In the genomic region with DNA sequence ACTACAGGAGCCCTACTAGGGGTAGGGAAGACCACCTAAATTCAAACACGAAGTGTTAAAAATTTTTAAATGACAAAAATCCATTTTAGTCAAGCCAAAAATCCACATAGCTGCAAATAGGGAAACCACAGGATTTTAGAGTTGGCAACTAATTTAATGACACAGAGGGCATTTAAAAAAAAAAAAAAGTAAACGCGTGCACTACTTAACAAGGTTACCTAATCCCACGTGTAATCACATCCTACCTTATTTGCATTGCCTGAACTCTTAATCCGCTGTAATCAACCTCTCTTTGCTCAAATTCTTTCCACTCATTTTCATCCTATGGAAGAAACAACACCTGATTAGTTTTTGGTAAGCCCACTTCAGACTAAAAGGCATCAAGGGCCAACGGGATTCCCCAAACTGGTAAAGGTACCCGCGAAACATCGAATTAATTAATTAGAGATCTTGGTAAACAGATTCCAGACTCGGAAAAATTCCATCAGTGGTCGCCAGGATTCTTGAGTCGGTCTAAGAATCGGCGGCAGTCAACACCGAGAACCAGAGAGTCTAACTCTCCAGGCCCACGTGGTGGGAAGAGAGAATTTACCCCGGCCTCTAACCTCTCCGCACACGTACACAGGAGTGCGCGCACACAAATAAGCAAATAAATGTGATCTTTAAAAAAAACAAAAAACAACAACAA, we compare ENCODE assay signal across 8 mouse cellular contexts. TPM values are rescaled to one million over a fixed set of nuclear protein-coding genes. Genes with fewer than 3 reads are reported as not detected.
DNase-seq lines count a peak whose midpoint lies in the region; ATAC-seq and TF ChIP-seq lines count a peak whose summit lies in the region.

No protein-coding gene starts in this region.

- peaks cover 4% of the 10 kb centered on the region; the same call in 1 of the 2 replicates for H3K36me3 ChIP-seq in intestine, embryonic 16.5 days (ENCODE audit: control insufficient read depth, insufficient read depth, low read length)
- peaks cover 6% of the 10 kb centered on the region; the same call in 1 of the 2 replicates for H3K36me3 ChIP-seq in splenic B cell, adult 2 months (ENCODE audit: control insufficient read depth, insufficient read depth, low read length, poor library complexity, severe bottlenecking)

- no peaks in the 10 kb centered on the region for H3K27me3 ChIP-seq in cerebellum, adult 2 months (ENCODE audit: control insufficient read depth, insufficient read depth, low read length)
- no peaks in the 10 kb centered on the region for H3K27me3 ChIP-seq in intestine, embryonic 16.5 days (replicated peaks; ENCODE audit: control insufficient read depth, insufficient read depth, low read length)
- H3K27me3 ChIP-seq in splenic B cell, adult 2 months (ENCODE audit: control insufficient read depth, insufficient read depth, low read length, poor library complexity, severe bottlenecking), result no peaks in the 10 kb centered on the region

- no peak overlapping the region for H3K27ac ChIP-seq in cerebellum, adult 2 months (ENCODE audit: insufficient read depth, low read length)
- H3K27ac ChIP-seq in embryonic fibroblast, embryonic 13.5 days (ENCODE audit: insufficient read depth, low read length), result peak overlapping the region; percentile 77
- peak overlapping the region; percentile 98 for H3K27ac ChIP-seq in intestine, embryonic 16.5 days (ENCODE audit: low read length)

- DNase-seq in cerebellum, adult 2 months, result peak; percentile 17 to 28
- DNase-seq in cerebellum, adult 11 months, result no peak
- DNase-seq in MN1 (ENCODE audit: low spot score), result peak; percentile 33
- DNase-seq in lung, adult 2 months, result peak; percentile 25
- peak; percentile 36 for DNase-seq in splenic B cell, adult 2 months (ENCODE audit: low read depth, low spot score)
- DNase-seq in left cerebral cortex, postnatal 36 days (ENCODE audit: low spot score in 2 of 2), result no peak

- peak overlapping the region; percentile 85 for H3K4me3 ChIP-seq in cerebellum, adult 2 months (replicated peaks; ENCODE audit: insufficient read depth, low read depth, low read length)
- peak overlapping the region; percentile 100 for H3K4me3 ChIP-seq in embryonic fibroblast, embryonic 13.5 days (ENCODE audit: insufficient read depth, low read length)
- peak overlapping the region; percentile 86 for H3K4me3 ChIP-seq in intestine, embryonic 16.5 days (ENCODE audit: low read length)
- peak overlapping the region; percentile 79 for H3K4me3 ChIP-seq in lung, adult 2 months (replicated peaks; ENCODE audit: extremely low read depth, low read depth, low read length)

- 4% methylated on average over 21 of the region's 21 CpGs for WGBS in cerebellum, adult 2 months
- WGBS in intestine, embryonic 16.5 days, result 2% methylated on average over 21 of the region's 21 CpGs
- WGBS in lung, adult 2 months, result 4% methylated on average over 21 of the region's 21 CpGs

- TF ChIP-seq CTCF in cerebellum, adult 2 months (IDR thresholded peaks at IDR 0.05; ENCODE audit: borderline replicate concordance, insufficient read depth, low read depth, low read length), result no peak
- no peak for TF ChIP-seq CTCF in embryonic fibroblast, embryonic 13.5 days (IDR thresholded peaks at IDR 0.05; ENCODE audit: borderline replicate concordance, insufficient read depth, low read length)
- no peak for TF ChIP-seq CTCF in lung, adult 2 months (IDR thresholded peaks at IDR 0.05; ENCODE audit: insufficient read depth, low read length)

- intact Hi-C loops in left cerebral cortex, postnatal 36 days (cut with DNase I), result loop anchor here (5.0 to 10.0 kb wide), 2 partner anchors 108 to 641 kb away; a partner anchor contains a TSS

- H3K9me3 ChIP-seq in intestine, embryonic 16.5 days (ENCODE audit: control insufficient read depth, low read length), result no peaks in the 10 kb centered on the region

- H3K9ac ChIP-seq in intestine, embryonic 16.5 days (ENCODE audit: low read depth, low read length), result peak overlapping the region; percentile 96

- peaks cover 5% of the 10 kb centered on the region for H3K4me1 ChIP-seq in cerebellum, adult 2 months (ENCODE audit: control insufficient read depth, insufficient read depth, low read length)
- peaks cover 9% of the 10 kb centered on the region; the same call in 1 of the 2 replicates for H3K4me1 ChIP-seq in embryonic fibroblast, embryonic 13.5 days (ENCODE audit: control insufficient read depth, insufficient read depth, low read length)
- peaks cover 18% of the 10 kb centered on the region for H3K4me1 ChIP-seq in intestine, embryonic 16.5 days (ENCODE audit: control insufficient read depth, insufficient read depth, low read length)
- 0 out of 2 replicates have a peak, but pooled peaks cover 3% of the 10 kb centered on the region for H3K4me1 ChIP-seq in lung, adult 2 months (ENCODE audit: control insufficient read depth, insufficient read depth, low read length)

- no peak for TF ChIP-seq POLR2A in cerebellum, adult 2 months (IDR thresholded peaks at IDR 0.05; ENCODE audit: borderline replicate concordance, insufficient read depth, low read length)
- TF ChIP-seq POLR2A in embryonic fibroblast, embryonic 13.5 days (IDR thresholded peaks at IDR 0.05; ENCODE audit: low read depth, low read length), result no peak
- TF ChIP-seq POLR2A in lung, adult 2 months (IDR thresholded peaks at IDR 0.05; ENCODE audit: borderline replicate concordance, extremely low read depth, low read depth, low read length), result no peak

- peak overlapping the region; percentile 74 for H3K4me2 ChIP-seq in intestine, embryonic 16.5 days (ENCODE audit: low read depth, low read length)

- ATAC-seq in intestine, embryonic 16.5 days, result no peak

RNA-seq across cellular contexts. Expression of a gene that starts 1.8 kb away (rescaled TPM):
- polyA plus RNA-seq in cerebellum, adult 2 months (2012; rRNA removed), result 56.1 and 58.3 TPM in 2 replicates
- 199 and 208 TPM in 2 replicates for polyA plus RNA-seq in embryonic fibroblast, embryonic 13.5 days (2011; ENCODE audit: insufficient read length, low read depth, missing spikeins)
- 83.8 and 89.4 TPM in 2 replicates for polyA plus RNA-seq in intestine, embryonic 16.5 days (2015; fragmentation: Nextera tagmentation; extraction: Ambion mirVana)
- 31.5 and 43.5 TPM in 2 replicates for polyA plus RNA-seq in lung, adult 2 months (2012; rRNA removed)
- 10 to 100 TPM; 74.8 to 82.9 TPM for total RNA-seq in left cerebral cortex, postnatal 36 days (2021)

RNA-seq across cellular contexts. Expression of a gene that starts 58.9 kb away (rescaled TPM):
- 14.0 and 14.1 TPM in 2 replicates for polyA plus RNA-seq in cerebellum, adult 2 months (2012; rRNA removed)
- 67.6 and 78.8 TPM in 2 replicates for polyA plus RNA-seq in embryonic fibroblast, embryonic 13.5 days (2011; ENCODE audit: insufficient read length, low read depth, missing spikeins)
- polyA plus RNA-seq in intestine, embryonic 16.5 days (2015; fragmentation: Nextera tagmentation; extraction: Ambion mirVana), result 29.3 and 34.5 TPM in 2 replicates
- 7.0 and 8.0 TPM in 2 replicates for polyA plus RNA-seq in lung, adult 2 months (2012; rRNA removed)
- total RNA-seq in left cerebral cortex, postnatal 36 days (2021), result 10 to 100 TPM; 16.6 to 24.5 TPM

RNA-seq across cellular contexts. Expression of a gene that starts 59.0 kb away (rescaled TPM):
- 0.69 and 0.71 TPM in 2 replicates for polyA plus RNA-seq in cerebellum, adult 2 months (2012; rRNA removed)
- polyA plus RNA-seq in embryonic fibroblast, embryonic 13.5 days (2011; ENCODE audit: insufficient read length, low read depth, missing spikeins), result not detected in 2 replicates
- polyA plus RNA-seq in intestine, embryonic 16.5 days (2015; fragmentation: Nextera tagmentation; extraction: Ambion mirVana), result 1.8 and 2.9 TPM in 2 replicates
- 0.07 and 0.26 TPM in 2 replicates for polyA plus RNA-seq in lung, adult 2 months (2012; rRNA removed)
- under 1 TPM in 1 of 2 experiments, not detected in 1; 0.74 TPM for total RNA-seq in left cerebral cortex, postnatal 36 days (2021)

Comparison
In these comparisons a context has a peak if more than half of its experiments do, and no peak if none do; other contexts are left out.
1. DNase-seq: peak in cerebellum, adult 2 months (2 of 2), MN1 (single experiment), lung, adult 2 months (single experiment) and splenic B cell, adult 2 months (single experiment); none in cerebellum, adult 11 months (single experiment) and left cerebral cortex, postnatal 36 days (0 of 2).
2. Peak in every context shown above with its lines, with median percentiles within 50 percentile points of each other: H3K4me3 ChIP-seq.